Mouse (Mus musculus): ENCODE data around the gene Lhfp.

DNA sequence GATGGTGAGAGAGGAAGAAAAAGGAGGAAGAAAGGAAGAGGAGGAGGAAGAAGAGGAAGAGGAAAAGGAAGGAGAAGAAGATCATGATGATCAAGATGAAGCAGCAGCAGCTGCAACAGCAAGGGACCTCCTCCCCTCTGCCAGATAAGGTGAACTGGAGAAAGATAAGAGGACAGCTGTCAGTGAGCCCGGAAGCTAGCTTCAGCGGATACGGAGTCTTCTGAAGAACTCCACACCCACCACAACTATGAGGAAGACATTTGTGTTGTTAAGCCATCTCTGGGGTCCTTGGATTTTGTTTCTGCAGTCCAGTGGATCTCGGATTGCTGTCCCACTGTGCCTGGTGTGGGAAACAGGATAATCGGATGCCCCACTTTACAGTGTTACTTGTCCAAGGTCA is 8.9 kb upstream of the Lhfp start:
- TF ChIP-seq CTCF (IDR thresholded peaks at IDR 0.05; ENCODE audit: insufficient read depth, low read length) = no peak
- TF ChIP-seq POLR2A (IDR thresholded peaks at IDR 0.05; ENCODE audit: borderline replicate concordance, extremely low read depth, low read depth, low read length) = no peak

All from lung, adult 2 months (tissue).